Comparison of ENCODE assay signal across 8 mouse cellular contexts in genomic region chr12:108793453-108793941, GRCm38 (mm10). TPM values are rescaled to one million over a fixed set of nuclear protein-coding genes. Genes with fewer than 3 reads are reported as not detected.
DNase-seq lines count a peak whose midpoint lies in the region; ATAC-seq and TF ChIP-seq lines count a peak whose summit lies in the region.

No protein-coding gene starts in this region.

- no peak for TF ChIP-seq CTCF in E14TG2a.4 (conservative IDR thresholded peaks at IDR 0.05; ENCODE audit: low read length)
- TF ChIP-seq CTCF in midbrain, postnatal 0 days (IDR thresholded peaks at IDR 0.05) = peak; percentile 17; the same call in 1 of the 2 replicates

- peak overlapping the region; percentile 94 for H3K4me3 ChIP-seq in E14TG2a.4 (replicated peaks; ENCODE audit: low read length)
- H3K4me3 ChIP-seq in forebrain, embryonic 13.5 days = peak overlapping the region; percentile 100
- peak overlapping the region; percentile 95 for H3K4me3 ChIP-seq in hindbrain, embryonic 14.5 days (replicated peaks; ENCODE audit: low read length)
- H3K4me3 ChIP-seq in limb, embryonic 10.5 days = peak overlapping the region; percentile 92
- H3K4me3 ChIP-seq in midbrain, postnatal 0 days (ENCODE audit: low read depth, low read length) = peak overlapping the region; percentile 99
- H3K4me3 ChIP-seq in stomach, embryonic 15.5 days (replicated peaks) = peak overlapping the region; percentile 97

- no peak for ATAC-seq in forebrain, embryonic 13.5 days
- ATAC-seq in hindbrain, embryonic 14.5 days (ENCODE audit: low FRiP score) = no peak
- no peak for ATAC-seq in midbrain, postnatal 0 days (ENCODE audit: low FRiP score)
- no peak for ATAC-seq in stomach, embryonic 15.5 days (ENCODE audit: insufficient read depth, low FRiP score, low read depth)
- ATAC-seq in megakaryocyte progenitor cell, adult 5-6 weeks (replicated peaks; ENCODE audit: poor library complexity) = no peak

- H3K9me3 ChIP-seq in E14TG2a.4 (ENCODE audit: low read length) = no peaks in the 10 kb centered on the region
- no peaks in the 10 kb centered on the region for H3K9me3 ChIP-seq in forebrain, embryonic 13.5 days (replicated peaks)
- no peaks in the 10 kb centered on the region for H3K9me3 ChIP-seq in hindbrain, embryonic 14.5 days (ENCODE audit: control insufficient read depth, low read length)
- H3K9me3 ChIP-seq in limb, embryonic 10.5 days (replicated peaks) = no peaks in the 10 kb centered on the region
- H3K9me3 ChIP-seq in midbrain, postnatal 0 days (ENCODE audit: low read length) = no peaks in the 10 kb centered on the region
- no peaks in the 10 kb centered on the region for H3K9me3 ChIP-seq in stomach, embryonic 15.5 days

- H3K9ac ChIP-seq in forebrain, embryonic 13.5 days = peak overlapping the region; percentile 93
- peak overlapping the region; percentile 91 for H3K9ac ChIP-seq in hindbrain, embryonic 14.5 days
- peak overlapping the region; percentile 89 for H3K9ac ChIP-seq in midbrain, postnatal 0 days (replicated peaks; ENCODE audit: low read length, poor library complexity, severe bottlenecking)
- peak overlapping the region; percentile 78 for H3K9ac ChIP-seq in stomach, embryonic 15.5 days

- WGBS in forebrain, embryonic 13.5 days = under 1% methylated on average over 47 of the region's 71 CpGs
- under 1% methylated on average over 67 of the region's 71 CpGs for WGBS in hindbrain, embryonic 14.5 days
- WGBS in limb, embryonic 10.5 days = under 1% methylated on average over 51 of the region's 71 CpGs
- under 1% methylated on average over 37 of the region's 71 CpGs for WGBS in midbrain, postnatal 0 days
- WGBS in stomach, embryonic 15.5 days = under 1% methylated on average over 65 of the region's 71 CpGs

- DNase-seq in adrenal gland, postnatal 10 days = peak; percentile 53
- DNase-seq in hindbrain, embryonic 14.5 days (ENCODE audit: low spot score) = no peak
- DNase-seq in limb, embryonic 10.5 days (ENCODE audit: low spot score) = peak; percentile 53
- no peak for DNase-seq in midbrain, postnatal 0 days (ENCODE audit: low spot score)

- peak overlapping the region; percentile 97 for H3K27ac ChIP-seq in forebrain, embryonic 13.5 days
- H3K27ac ChIP-seq in hindbrain, embryonic 14.5 days = peak overlapping the region; percentile 98
- peak overlapping the region; percentile 97 for H3K27ac ChIP-seq in limb, embryonic 10.5 days
- H3K27ac ChIP-seq in midbrain, postnatal 0 days (ENCODE audit: low read depth, low read length) = peak overlapping the region; percentile 99
- H3K27ac ChIP-seq in stomach, embryonic 15.5 days = peak overlapping the region; percentile 99

- no peaks in the 10 kb centered on the region for H3K27me3 ChIP-seq in E14TG2a.4 (ENCODE audit: insufficient read depth, low read length)
- no peaks in the 10 kb centered on the region for H3K27me3 ChIP-seq in forebrain, embryonic 13.5 days
- no peaks in the 10 kb centered on the region for H3K27me3 ChIP-seq in hindbrain, embryonic 14.5 days (ENCODE audit: control insufficient read depth, insufficient read depth, low read length)
- no peaks in the 10 kb centered on the region for H3K27me3 ChIP-seq in limb, embryonic 10.5 days (ENCODE audit: low read depth, poor library complexity, severe bottlenecking)
- no peaks in the 10 kb centered on the region for H3K27me3 ChIP-seq in midbrain, postnatal 0 days (ENCODE audit: insufficient read depth, low read length)
- H3K27me3 ChIP-seq in stomach, embryonic 15.5 days (replicated peaks) = no peaks in the 10 kb centered on the region

- peaks cover 57% of the 10 kb centered on the region for H3K4me1 ChIP-seq in E14TG2a.4 (replicated peaks; ENCODE audit: low read depth, low read length)
- H3K4me1 ChIP-seq in forebrain, embryonic 13.5 days = peaks cover 42% of the 10 kb centered on the region
- peaks cover 37% of the 10 kb centered on the region for H3K4me1 ChIP-seq in hindbrain, embryonic 14.5 days (replicated peaks; ENCODE audit: control insufficient read depth, insufficient read depth, low read length)
- H3K4me1 ChIP-seq in limb, embryonic 10.5 days = peaks cover 18% of the 10 kb centered on the region
- H3K4me1 ChIP-seq in midbrain, postnatal 0 days (ENCODE audit: insufficient read depth, low read length) = peaks cover 12% of the 10 kb centered on the region
- H3K4me1 ChIP-seq in stomach, embryonic 15.5 days = peaks cover 11% of the 10 kb centered on the region; the same call in 1 of the 2 replicates

- H3K4me2 ChIP-seq in forebrain, embryonic 13.5 days = peak overlapping the region; percentile 79
- H3K4me2 ChIP-seq in hindbrain, embryonic 14.5 days (replicated peaks) = peak overlapping the region; percentile 94
- peak overlapping the region; percentile 55 for H3K4me2 ChIP-seq in midbrain, postnatal 0 days (ENCODE audit: low read depth, low read length, poor library complexity, severe bottlenecking)
- H3K4me2 ChIP-seq in stomach, embryonic 15.5 days = peak overlapping the region; percentile 39

- peaks cover 28% of the 10 kb centered on the region for H3K36me3 ChIP-seq in E14TG2a.4 (ENCODE audit: insufficient read depth, low read length)
- no peaks in the 10 kb centered on the region for H3K36me3 ChIP-seq in forebrain, embryonic 13.5 days (ENCODE audit: poor library complexity, severe bottlenecking)
- no peaks in the 10 kb centered on the region for H3K36me3 ChIP-seq in hindbrain, embryonic 14.5 days (replicated peaks; ENCODE audit: control insufficient read depth, insufficient read depth)
- peaks cover 11% of the 10 kb centered on the region for H3K36me3 ChIP-seq in limb, embryonic 10.5 days
- H3K36me3 ChIP-seq in midbrain, postnatal 0 days (ENCODE audit: insufficient read depth, low read length) = no peaks in the 10 kb centered on the region
- no peaks in the 10 kb centered on the region for H3K36me3 ChIP-seq in stomach, embryonic 15.5 days

RNA-seq across cellular contexts. Expression of gene Yy1, which starts 0.7 kb away (rescaled TPM):
- total RNA-seq in adrenal gland, postnatal 10 days (2021) = 10 to 100 TPM; 59.8 to 66.4 TPM
- 15.8 and 17.3 TPM in 2 replicates for polyA plus RNA-seq in forebrain, embryonic 13.5 days (2015; fragmentation: Nextera tagmentation; extraction: Ambion mirVana)
- 14.9 and 16.0 TPM in 2 replicates for polyA plus RNA-seq in hindbrain, embryonic 14.5 days (2014; fragmentation: Nextera tagmentation; extraction: Ambion mirVana)
- 16.9 and 19.0 TPM in 2 replicates for polyA plus RNA-seq in limb, embryonic 10.5 days (2016; fragmentation: Nextera tagmentation; extraction: Ambion mirVana)
- total RNA-seq in midbrain, postnatal 0 days (2014; rRNA removed) = 35.4 and 38.3 TPM in 2 replicates
- 7.4 and 9.2 TPM in 2 replicates for polyA plus RNA-seq in midbrain, postnatal 0 days (2015; fragmentation: Nextera tagmentation; extraction: Ambion mirVana)
- polyA plus RNA-seq in stomach, embryonic 15.5 days (2015; fragmentation: Nextera tagmentation; extraction: Ambion mirVana) = 17.0 and 17.9 TPM in 2 replicates
- total RNA-seq in megakaryocyte progenitor cell, adult 5-6 weeks (2015) = 79.4 and 90.2 TPM in 2 replicates
- total RNA-seq in megakaryocyte progenitor cell, adult 5-6 weeks (2017) = 44.6 and 51.8 TPM in 2 replicates

RNA-seq across cellular contexts. Expression of gene Slc25a29, which starts 42.2 kb away (rescaled TPM):
- total RNA-seq in adrenal gland, postnatal 10 days (2021) = 1 to 10 TPM; 8.4 to 9.0 TPM
- polyA plus RNA-seq in forebrain, embryonic 13.5 days (2015; fragmentation: Nextera tagmentation; extraction: Ambion mirVana) = 21.2 and 22.1 TPM in 2 replicates
- polyA plus RNA-seq in hindbrain, embryonic 14.5 days (2014; fragmentation: Nextera tagmentation; extraction: Ambion mirVana) = 18.6 and 19.7 TPM in 2 replicates
- polyA plus RNA-seq in limb, embryonic 10.5 days (2016; fragmentation: Nextera tagmentation; extraction: Ambion mirVana) = 12.8 and 13.8 TPM in 2 replicates
- total RNA-seq in midbrain, postnatal 0 days (2014; rRNA removed) = 20.1 and 21.8 TPM in 2 replicates
- 14.6 and 15.6 TPM in 2 replicates for polyA plus RNA-seq in midbrain, postnatal 0 days (2015; fragmentation: Nextera tagmentation; extraction: Ambion mirVana)
- polyA plus RNA-seq in stomach, embryonic 15.5 days (2015; fragmentation: Nextera tagmentation; extraction: Ambion mirVana) = 7.2 and 8.3 TPM in 2 replicates
- 1.3 and 1.8 TPM in 2 replicates for total RNA-seq in megakaryocyte progenitor cell, adult 5-6 weeks (2015)
- total RNA-seq in megakaryocyte progenitor cell, adult 5-6 weeks (2017) = 0.71 and 1.8 TPM in 2 replicates

RNA-seq across cellular contexts. Expression of gene Slc25a47, which starts 42.3 kb away (rescaled TPM):
- total RNA-seq in adrenal gland, postnatal 10 days (2021) = 100 to 1,000 TPM in 1 of 2 experiments, 10 to 100 TPM in 1; 49.1 to 181 TPM
- polyA plus RNA-seq in forebrain, embryonic 13.5 days (2015; fragmentation: Nextera tagmentation; extraction: Ambion mirVana) = 14.6 and 15.6 TPM in 2 replicates
- polyA plus RNA-seq in hindbrain, embryonic 14.5 days (2014; fragmentation: Nextera tagmentation; extraction: Ambion mirVana) = 7.2 and 7.9 TPM in 2 replicates
- 13.1 and 15.6 TPM in 2 replicates for polyA plus RNA-seq in limb, embryonic 10.5 days (2016; fragmentation: Nextera tagmentation; extraction: Ambion mirVana)
- total RNA-seq in midbrain, postnatal 0 days (2014; rRNA removed) = 8.6 and 13.2 TPM in 2 replicates
- 5.7 and 5.9 TPM in 2 replicates for polyA plus RNA-seq in midbrain, postnatal 0 days (2015; fragmentation: Nextera tagmentation; extraction: Ambion mirVana)
- polyA plus RNA-seq in stomach, embryonic 15.5 days (2015; fragmentation: Nextera tagmentation; extraction: Ambion mirVana) = 8.9 and 9.8 TPM in 2 replicates
- total RNA-seq in megakaryocyte progenitor cell, adult 5-6 weeks (2015) = 3.0 and 4.5 TPM in 2 replicates
- total RNA-seq in megakaryocyte progenitor cell, adult 5-6 weeks (2017) = 5.1 and 5.4 TPM in 2 replicates

Comparison
In these comparisons a context has a peak if more than half of its experiments do, and no peak if none do; other contexts are left out.
1. DNase-seq: peak in adrenal gland, postnatal 10 days (single experiment) and limb, embryonic 10.5 days (single experiment); none in hindbrain, embryonic 14.5 days (single experiment) and midbrain, postnatal 0 days (single experiment).
2. H3K4me2 ChIP-seq: peak in every context shown above with its lines; median percentile 94 in hindbrain, embryonic 14.5 days; 79 in forebrain, embryonic 13.5 days; 55 in midbrain, postnatal 0 days; 39 in stomach, embryonic 15.5 days.
3. Peak in every context shown above with its lines, with median percentiles within 50 percentile points of each other: H3K4me3 ChIP-seq, H3K27ac ChIP-seq and H3K9ac ChIP-seq.